Comparison of ENCODE assay signal across 21 mouse cellular contexts in genomic region chr13:44132510-44132909, GRCm38 (mm10).
DNase-seq lines count a peak whose midpoint lies in the region; ATAC-seq lines count a peak whose summit lies in the region.
"Had no signal": no experiment of that assay in that cellular context is flagged by ENCODE, and none has a peak within 500 bp of the region (broad histone marks: within the 10 kb centered on the region; RNA-seq: fewer than 3 reads in every experiment).

No protein-coding gene starts in this region.

- WGBS in midbrain, embryonic 11.5 days, result 90% methylated on average over 4 of the region's 4 CpGs
- 90% methylated on average over 4 of the region's 4 CpGs for WGBS in midbrain, embryonic 13.5 days

- intact Hi-C loops in heart, postnatal 25 days (cut with DNase I), result no loop called here

- no peak for ATAC-seq in midbrain, embryonic 11.5 days (ENCODE audit: low FRiP score)
- no peak for ATAC-seq in midbrain, embryonic 13.5 days
- ATAC-seq: activated CD4-positive, CD25-positive, alpha-beta regulatory T cell, adult 4 months; CD4-positive, CD25-positive, alpha-beta regulatory T cell, adult 4 months; Patski had no signal

- DNase-seq in heart, adult 11 months, result peak; percentile 63
- no peak for DNase-seq in heart, postnatal 25 days (ENCODE audit: low spot score)
- peak; percentile 82 for DNase-seq in midbrain, embryonic 11.5 days (ENCODE audit: low spot score, missing footprints)
- peak; percentile 10 for DNase-seq in A20 (ENCODE audit: low read depth, low spot score)
- no peak for DNase-seq in kidney, adult 11 months
- DNase-seq: adrenal gland, adult 2 months; adrenal gland, adult 8-10 months; adrenal gland, postnatal 10 days; adrenal gland, postnatal 14 days; adrenal gland, postnatal 25 days; adrenal gland, postnatal 36 days; cerebellum, adult 11 months; cerebellum, adult 11-12 months; cerebellum, adult 18-20 months; cerebellum, adult 2 months had no signal

- no peak overlapping the region for H3K9ac ChIP-seq in midbrain, embryonic 11.5 days (ENCODE audit: low read length)
- no peak overlapping the region for H3K9ac ChIP-seq in midbrain, embryonic 13.5 days (replicated peaks)

- H3K27ac ChIP-seq in midbrain, embryonic 11.5 days (ENCODE audit: low read depth, low read length), result no peak overlapping the region
- H3K27ac ChIP-seq in midbrain, embryonic 13.5 days, result no peak overlapping the region

- H3K36me3 ChIP-seq in midbrain, embryonic 11.5 days (ENCODE audit: control insufficient read depth, insufficient read depth, low read length), result no peaks in the 10 kb centered on the region
- no peaks in the 10 kb centered on the region for H3K36me3 ChIP-seq in midbrain, embryonic 13.5 days
- H3K36me3 ChIP-seq: G1E had no signal

- no peak overlapping the region for H3K4me3 ChIP-seq in midbrain, embryonic 11.5 days (ENCODE audit: low read depth, low read length)
- no peak overlapping the region for H3K4me3 ChIP-seq in midbrain, embryonic 13.5 days (replicated peaks)

- H3K4me2 ChIP-seq in midbrain, embryonic 11.5 days, result no peak overlapping the region
- H3K4me2 ChIP-seq in midbrain, embryonic 13.5 days (replicated peaks), result no peak overlapping the region

- no peaks in the 10 kb centered on the region for H3K4me1 ChIP-seq in midbrain, embryonic 11.5 days (ENCODE audit: control insufficient read depth, insufficient read depth, low read length)
- H3K4me1 ChIP-seq in midbrain, embryonic 13.5 days (replicated peaks), result peaks cover 7% of the 10 kb centered on the region

- no peaks in the 10 kb centered on the region for H3K9me3 ChIP-seq in midbrain, embryonic 11.5 days (ENCODE audit: control insufficient read depth, low read length)
- H3K9me3 ChIP-seq in midbrain, embryonic 13.5 days, result no peaks in the 10 kb centered on the region
- H3K9me3 ChIP-seq: G1E had no signal

- no peaks in the 10 kb centered on the region for H3K27me3 ChIP-seq in midbrain, embryonic 11.5 days (ENCODE audit: control insufficient read depth, insufficient read depth, low read length)
- H3K27me3 ChIP-seq in midbrain, embryonic 13.5 days, result no peaks in the 10 kb centered on the region
- H3K27me3 ChIP-seq: CH12.LX, Patski had no signal

Comparison
In these comparisons a context has a peak if more than half of its experiments do, and no peak if none do; other contexts are left out.
1. DNase-seq: peak in heart, adult 11 months (single experiment), midbrain, embryonic 11.5 days (single experiment) and A20 (single experiment); none in heart, postnatal 25 days (single experiment) and kidney, adult 11 months (single experiment).